Mouse (Mus musculus) kidney, embryonic 16.5 days (tissue): ENCODE results near the gene Sec63. TPM values are rescaled to one million over a fixed set of nuclear protein-coding genes. Genes with fewer than 3 reads are reported as not detected.

Experiments used
- ATAC-seq: fragments of 200-750 bp; cut with Nextera tagmentation; 2 replicates; pipeline ENCODE4 v1.8.0; 2017; ENCODE audit warnings: moderate TSS enrichment; ENCODE audit not compliant: low FRiP score, low TSS enrichment
- H3K27ac ChIP-seq: fragments of 300-500 bp; sonication (generic); 2 replicates; pipeline ENCODE4 v1.5.1; 2014; ENCODE audit warnings: low read length
- H3K27me3 ChIP-seq: fragments of 300-500 bp; sonication (generic); 2 replicates; pipeline ENCODE4 v1.6.1; 2014; ENCODE audit warnings: low read length, control low read depth, mixed read lengths; ENCODE audit not compliant: insufficient read depth
- H3K36me3 ChIP-seq: fragments of 300-500 bp; sonication (generic); 2 replicates; pipeline ENCODE4 v1.6.1; 2014; ENCODE audit warnings: low read length, control low read depth, mixed read lengths; ENCODE audit not compliant: insufficient read depth
- H3K4me1 ChIP-seq: fragments of 300-500 bp; sonication (generic); 2 replicates; pipeline ENCODE4 v1.6.1; 2014; ENCODE audit warnings: low read length, control low read depth, mixed read lengths; ENCODE audit not compliant: insufficient read depth
- H3K4me2 ChIP-seq: fragments of 300-500 bp; sonication (generic); replicated peaks from 2 replicates; pipeline ENCODE4 v1.6.1; 2014; ENCODE audit warnings: low read depth, low read length
- H3K4me3 ChIP-seq: fragments of 300-500 bp; sonication (generic); 2 replicates; pipeline ENCODE4 v1.5.1; 2014; ENCODE audit warnings: mild to moderate bottlenecking, low read length
- H3K9ac ChIP-seq: fragments of 300-500 bp; sonication (generic); replicated peaks from 2 replicates; pipeline ENCODE4 v1.6.1; 2014; ENCODE audit warnings: low read length
- H3K9me3 ChIP-seq: fragments of 300-500 bp; sonication (generic); 2 replicates; pipeline ENCODE4 v1.6.1; 2016; ENCODE audit warnings: low read length, control low read depth
- WGBS: fragments of 180-500 bp; shearing (Covaris S2); extraction: QIAGEN DNeasy Blood & Tissue Kit; methylation state at CpG from one replicate; pipeline ENCODE4 v1.1.7; 2014; 5-methylcytosine and 5-hydroxymethylcytosine counted together
- polyA plus RNA-seq: library from polyadenylated mRNA; unstranded; fragments of >200 nt; fragmentation: Nextera tagmentation; extraction: Ambion mirVana; gene quantifications from 2 replicates; pipeline ENCODE4 v1.2.1, GENCODE M21; 2015

Gene Sec63
- polyA plus RNA-seq, 1 experiment from 2014 or later: 29.9 TPM

GRCm38 (mm10) chr10:42842358-42842757 lies 81.1 kb downstream of the Sec63 start:
- no peak overlapping the region for H3K27ac ChIP-seq
- peaks cover 3% of the 10 kb centered on the region; the same call in 1 of the 2 replicates for H3K36me3 ChIP-seq
- 8% methylated on average over 9 of the region's 9 CpGs for WGBS
- H3K9me3 ChIP-seq: no peaks in the 10 kb centered on the region
- ATAC-seq: peak; percentile 73
- no peak overlapping the region for H3K9ac ChIP-seq
- H3K4me1 ChIP-seq: no peaks in the 10 kb centered on the region
- no peak overlapping the region for H3K4me2 ChIP-seq
- no peaks in the 10 kb centered on the region for H3K27me3 ChIP-seq
- no peak overlapping the region for H3K4me3 ChIP-seq

DNA sequence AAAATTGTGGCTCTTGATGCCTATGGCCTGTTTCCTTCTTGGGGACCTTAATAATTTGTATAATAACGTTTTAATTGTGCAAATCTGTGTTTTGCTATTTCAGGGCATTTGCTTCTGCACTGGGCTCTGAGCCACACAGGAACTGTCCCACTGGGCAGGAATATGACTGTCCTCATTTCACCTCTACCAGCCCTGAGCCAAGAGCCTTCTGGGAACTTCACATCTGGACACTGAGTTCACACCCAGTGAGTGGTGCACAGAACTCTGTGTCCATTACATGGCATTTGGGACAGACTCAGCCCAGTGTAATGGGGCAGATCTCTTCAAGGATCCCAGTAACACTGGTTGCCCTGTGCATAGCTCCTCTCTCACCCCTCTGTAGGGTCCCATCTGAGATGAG lies 82.1 kb downstream of the Sec63 start:
- no peaks in the 10 kb centered on the region for H3K36me3 ChIP-seq
- WGBS: 66% methylated on average over 1 of the region's 1 CpGs
- no peak for ATAC-seq

GRCm38 (mm10) chr10:42845480-42845879 lies 84.2 kb downstream of the Sec63 start:
- no peak for ATAC-seq
- WGBS: 39% methylated on average over 1 of the region's 1 CpGs

More for the DNA sequence above, 82.1 kb downstream of the Sec63 start:
- no peak overlapping the region for H3K4me2 ChIP-seq
- no peaks in the 10 kb centered on the region for H3K27me3 ChIP-seq
- no peaks in the 10 kb centered on the region for H3K9me3 ChIP-seq
- no peak overlapping the region for H3K9ac ChIP-seq
- H3K4me1 ChIP-seq: no peaks in the 10 kb centered on the region
- no peak overlapping the region for H3K4me3 ChIP-seq
- no peak overlapping the region for H3K27ac ChIP-seq

GRCm38 (mm10) chr10:42848179-42849080 lies 87.1 kb downstream of the Sec63 start:
- Histone ChIP-seq H3K27ac (no peak overlapping the region), H3K9ac (no peak overlapping the region), H3K9me3 (peaks cover 3% of the 10 kb centered on the region; the same call in 1 of the 2 replicates), H3K4me3 (no peak overlapping the region), H3K36me3 (no peaks in the 10 kb centered on the region), H3K4me2 (no peak overlapping the region), H3K4me1 (no peaks in the 10 kb centered on the region), H3K27me3 (no peaks in the 10 kb centered on the region)
- WGBS: 85% methylated on average over 13 of the region's 13 CpGs
- ATAC-seq: 0 out of 2 replicates have a peak, but pooled peaks have one; percentile 27

More at GRCm38 (mm10) chr10:42845480-42845879, 84.2 kb downstream of the Sec63 start:
- no peak overlapping the region for H3K27ac ChIP-seq
- no peaks in the 10 kb centered on the region for H3K27me3 ChIP-seq
- H3K4me2 ChIP-seq: no peak overlapping the region
- no peak overlapping the region for H3K9ac ChIP-seq
- H3K4me3 ChIP-seq: no peak overlapping the region
- H3K9me3 ChIP-seq: no peaks in the 10 kb centered on the region
- H3K36me3 ChIP-seq: no peaks in the 10 kb centered on the region
- H3K4me1 ChIP-seq: no peaks in the 10 kb centered on the region

DNA sequence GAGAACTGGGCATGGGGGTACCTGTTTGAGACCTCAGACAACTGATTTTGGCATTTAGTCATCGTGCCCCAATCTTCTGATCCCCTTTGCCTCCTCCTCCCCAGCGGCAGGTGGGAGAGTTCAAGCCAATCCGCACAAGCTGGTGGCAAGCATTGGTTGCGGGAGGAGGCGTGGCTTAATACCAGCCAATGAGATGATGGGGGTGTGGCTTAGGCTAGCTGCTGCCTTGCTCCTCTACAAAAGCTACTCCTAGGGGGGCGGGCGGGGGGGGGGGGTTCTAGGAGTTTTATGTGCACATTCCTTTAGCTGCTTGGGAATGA lies 87.7 kb downstream of the Sec63 start:
- H3K27me3 ChIP-seq: no peaks in the 10 kb centered on the region
- whole genome bisulfite sequencing: 90% methylated on average over 7 of the region's 7 CpGs
- no peak for ATAC-seq
- no peak overlapping the region for H3K27ac ChIP-seq
- no peak overlapping the region for H3K4me2 ChIP-seq
- no peak overlapping the region for H3K9ac ChIP-seq
- H3K9me3 ChIP-seq: peaks cover 8% of the 10 kb centered on the region; the same call in 1 of the 2 replicates
- no peak overlapping the region for H3K4me3 ChIP-seq
- H3K4me1 ChIP-seq: no peaks in the 10 kb centered on the region
- no peaks in the 10 kb centered on the region for H3K36me3 ChIP-seq

GRCm38 (mm10) chr10:42854838-42855237 lies 93.5 kb downstream of the Sec63 start:
- Histone ChIP-seq H3K4me1 (peaks cover 5% of the 10 kb centered on the region; the same call in 1 of the 2 replicates), H3K27ac (peak overlapping the region; percentile 72; the same call in 1 of the 2 replicates), H3K4me3 (no peak overlapping the region), H3K9me3 (peaks cover 13% of the 10 kb centered on the region; the same call in 1 of the 2 replicates), H3K36me3 (no peaks in the 10 kb centered on the region), H3K4me2 (no peak overlapping the region; the same call in 1 of the 2 replicates), H3K9ac (no peak overlapping the region), H3K27me3 (no peaks in the 10 kb centered on the region)
- no peak for ATAC-seq
- 66% methylated on average over 4 of the region's 4 CpGs for WGBS

- H3K4me3 ChIP-seq: no peak overlapping the region
- no peak overlapping the region for H3K9ac ChIP-seq
- H3K9me3 ChIP-seq: peaks cover 13% of the 10 kb centered on the region; the same call in 1 of the 2 replicates
- 34% methylated on average over 5 of the region's 5 CpGs for WGBS
- H3K4me2 ChIP-seq: no peak overlapping the region; the same call in 1 of the 2 replicates
- H3K27me3 ChIP-seq: no peaks in the 10 kb centered on the region
- 0 out of 2 replicates have a peak, but pooled peaks have one; percentile 17 for ATAC-seq
- peak overlapping the region; percentile 72 for H3K27ac ChIP-seq
- H3K36me3 ChIP-seq: no peaks in the 10 kb centered on the region
- peaks cover 9% of the 10 kb centered on the region; the same call in 1 of the 2 replicates for H3K4me1 ChIP-seq
Observed at GRCm38 (mm10) chr10:42855250-42855649, 94.0 kb downstream of the Sec63 start.

- no peaks in the 10 kb centered on the region for H3K36me3 ChIP-seq
- H3K4me2 ChIP-seq: no peak overlapping the region
- no peak overlapping the region for H3K9ac ChIP-seq
- peaks cover 18% of the 10 kb centered on the region for H3K4me1 ChIP-seq
- H3K9me3 ChIP-seq: peaks cover 13% of the 10 kb centered on the region; the same call in 1 of the 2 replicates
- H3K27ac ChIP-seq: no peak overlapping the region
- peaks cover 3% of the 10 kb centered on the region; the same call in 1 of the 2 replicates for H3K27me3 ChIP-seq
- no peak overlapping the region for H3K4me3 ChIP-seq
- no peak for ATAC-seq
- WGBS: 94% methylated on average over 9 of the region's 9 CpGs
Observed at GRCm38 (mm10) chr10:42856574-42856973, 95.3 kb downstream of the Sec63 start.

DNA sequence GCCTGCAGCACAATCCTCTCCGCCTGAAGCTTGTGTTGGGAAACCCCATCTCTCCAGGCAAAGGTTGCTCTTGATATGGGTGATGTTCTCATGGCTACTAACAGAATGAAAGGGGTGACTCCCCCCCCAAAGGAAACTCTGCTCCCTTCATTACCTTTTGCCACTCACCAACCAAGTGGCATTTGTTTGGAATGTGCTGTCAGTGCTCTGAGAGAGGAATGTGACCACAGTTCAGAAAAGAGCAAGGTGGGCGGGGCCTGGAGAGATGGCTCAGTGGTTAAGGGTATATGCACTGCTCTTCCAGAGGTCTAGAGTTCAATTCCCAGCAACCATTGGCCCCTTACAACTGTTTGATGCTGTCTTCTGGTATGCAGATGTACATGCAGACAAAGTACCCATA lies 95.7 kb downstream of the Sec63 start:
- ATAC-seq: no peak
- WGBS: 91% methylated on average over 2 of the region's 2 CpGs

DNA sequence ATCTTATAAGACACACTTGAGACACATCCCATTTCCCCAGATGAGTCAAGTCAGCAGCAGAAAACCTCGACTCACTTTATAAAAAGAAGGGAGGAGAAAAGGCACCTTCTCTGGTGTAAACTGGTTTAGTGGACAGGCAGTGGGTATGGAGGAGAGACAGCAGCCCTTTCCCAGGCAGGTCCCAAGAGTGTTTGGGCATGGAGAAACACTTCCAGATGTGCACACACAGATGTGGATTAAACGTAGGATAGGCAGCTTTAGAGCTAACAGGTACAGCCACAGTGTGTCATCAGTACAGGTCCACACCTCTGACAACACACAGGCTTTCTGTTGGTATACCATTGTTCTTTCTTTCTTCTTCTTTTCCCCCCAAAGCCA lies 98.5 kb downstream of the Sec63 start:
- peaks cover 3% of the 10 kb centered on the region; the same call in 1 of the 2 replicates for H3K27me3 ChIP-seq
- ATAC-seq: no peak

More for the DNA sequence above, 95.7 kb downstream of the Sec63 start:
- Histone ChIP-seq H3K4me3 (no peak overlapping the region), H3K4me2 (no peak overlapping the region), H3K9ac (no peak overlapping the region), H3K27me3 (peaks cover 3% of the 10 kb centered on the region; the same call in 1 of the 2 replicates), H3K27ac (no peak overlapping the region), H3K9me3 (peaks cover 13% of the 10 kb centered on the region; the same call in 1 of the 2 replicates), H3K36me3 (no peaks in the 10 kb centered on the region), H3K4me1 (peaks cover 22% of the 10 kb centered on the region)

More for the DNA sequence above, 98.5 kb downstream of the Sec63 start:
- Histone ChIP-seq H3K36me3 (no peaks in the 10 kb centered on the region), H3K4me1 (peaks cover 39% of the 10 kb centered on the region), H3K9me3 (0 out of 2 replicates have a peak, but pooled peaks cover 5% of the 10 kb centered on the region), H3K9ac (no peak overlapping the region), H3K4me2 (no peak overlapping the region), H3K27ac (no peak overlapping the region), H3K4me3 (no peak overlapping the region)
- WGBS: 65% methylated on average over 2 of the region's 2 CpGs
